Mouse (Mus musculus) v-Abl transformed pro-B cells (cell line): ENCODE measurements around the gene Evpl.

Experiments
- in situ Hi-C, 2 experiments: fragments of 400-800 bp; cut with MboI; formaldehyde crosslinking; loops; one replicate each; pipeline ENCODE4 v1.15.1; 2025; ENCODE audit not compliant: unreplicated experiment in 2 of 2

The Evpl gene

DNA sequence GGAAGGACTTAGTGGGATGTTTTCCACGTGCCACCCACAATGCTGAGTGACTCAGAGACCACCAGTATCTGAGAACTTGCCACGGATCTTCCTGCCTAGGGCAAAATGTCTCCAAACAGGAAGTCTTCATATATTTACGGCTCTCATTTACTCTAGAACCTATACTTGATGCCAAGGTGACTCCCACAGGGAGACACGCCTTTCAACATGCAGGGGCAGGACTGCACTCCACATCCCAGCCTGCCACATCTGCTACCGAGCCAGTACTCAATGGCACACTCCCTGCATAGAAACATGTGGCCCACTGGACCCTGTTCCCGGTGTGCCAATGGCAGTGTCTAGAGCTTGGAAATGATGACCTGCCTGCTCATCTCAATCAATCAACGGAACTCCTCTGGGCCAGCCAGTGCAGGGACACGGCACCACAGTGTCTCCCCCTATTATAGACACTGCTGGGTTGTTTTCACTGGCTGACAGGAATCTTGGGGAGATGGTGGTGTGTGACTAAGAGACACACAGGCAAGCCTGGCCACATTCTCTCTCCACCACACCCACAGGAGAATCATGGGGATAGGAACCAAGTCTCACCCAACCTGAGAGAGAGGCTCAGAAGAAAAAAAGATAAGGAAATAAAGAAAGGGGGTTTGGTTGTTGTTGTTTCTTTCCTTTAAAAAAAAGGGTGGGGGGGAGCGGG is 18.3 kb upstream of the Evpl start:
- in situ Hi-C loops, result no loop called here

GRCm38 (mm10) chr11:116255090-116255981 is 17.5 kb upstream of the Evpl start:
- in situ Hi-C loops, result no loop called here

DNA sequence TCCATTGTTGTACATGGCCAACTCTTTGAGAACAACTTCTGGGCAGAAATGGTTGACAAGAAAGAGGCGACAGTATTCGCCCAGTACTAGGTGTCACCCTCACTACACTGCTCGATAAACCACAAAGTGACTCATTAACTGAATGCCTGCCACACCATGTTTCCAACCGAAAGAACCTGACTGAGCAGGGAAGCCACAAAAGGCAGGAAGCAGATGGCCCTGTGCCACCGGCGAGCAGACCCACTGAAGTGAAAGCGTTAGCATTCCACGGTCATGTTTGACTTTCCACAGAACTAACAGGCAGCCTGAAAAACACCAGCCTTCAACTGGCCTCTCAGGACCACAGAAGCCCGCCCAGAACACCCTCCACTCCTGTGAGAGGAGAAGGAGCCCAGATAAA is 16.8 kb upstream of the Evpl start:
- in situ Hi-C loops, result loop anchor here in 1 of 2 experiments (5.0 kb wide), 1 partner anchor 33 kb away; no protein-coding TSS in a partner anchor

DNA sequence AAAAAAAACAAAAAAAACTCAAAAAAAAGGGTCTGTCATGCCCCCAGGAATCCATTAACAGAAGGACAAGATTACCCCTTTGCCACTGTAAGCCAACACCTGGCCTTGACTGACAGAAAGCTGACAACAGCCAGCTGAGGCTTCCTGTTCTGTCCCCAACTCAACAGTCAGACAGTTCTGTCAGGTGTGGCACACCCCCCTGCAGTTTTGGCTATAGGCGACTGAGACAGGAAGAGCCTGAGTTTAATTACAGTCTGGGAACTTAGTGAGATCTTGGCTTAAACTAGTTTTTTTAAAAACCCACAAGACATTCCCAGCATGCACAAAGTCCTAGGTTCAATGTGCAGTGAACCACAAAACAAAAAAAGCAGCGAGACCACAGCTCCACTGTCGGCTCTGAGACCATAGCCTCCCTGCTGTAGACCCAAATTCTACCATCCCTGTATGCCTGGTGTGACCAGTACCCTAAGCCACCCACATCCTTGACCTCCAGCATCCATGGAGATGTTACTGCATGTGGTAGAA is 15.3 kb upstream of the Evpl start:
- in situ Hi-C loops, result loop anchor here in 1 of 2 experiments (5.0 kb wide), 1 partner anchor 34 kb away; no protein-coding TSS in a partner anchor

DNA sequence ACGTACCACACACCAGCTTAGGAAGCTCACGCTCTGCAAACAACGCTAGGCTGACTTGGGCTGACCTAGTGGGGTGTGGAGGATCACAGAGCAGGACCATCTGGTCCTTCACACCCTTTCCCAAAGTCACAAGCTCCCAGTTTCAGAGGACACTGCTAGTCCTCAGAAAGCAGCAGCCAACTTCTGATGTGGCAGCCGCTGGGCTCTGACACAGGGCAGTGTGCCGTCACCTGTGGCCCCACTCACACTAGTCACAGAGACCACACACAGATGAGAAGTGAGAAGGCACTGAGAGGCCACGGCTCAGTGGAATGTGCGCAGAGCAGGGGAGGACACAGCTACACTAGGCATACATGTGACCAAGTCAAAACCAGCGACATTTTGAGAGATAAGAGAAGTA is 13.0 kb upstream of the Evpl start:
- in situ Hi-C loops, result loop anchor here in 1 of 2 experiments (5.0 kb wide), 1 partner anchor 36 kb away; no protein-coding TSS in a partner anchor

DNA sequence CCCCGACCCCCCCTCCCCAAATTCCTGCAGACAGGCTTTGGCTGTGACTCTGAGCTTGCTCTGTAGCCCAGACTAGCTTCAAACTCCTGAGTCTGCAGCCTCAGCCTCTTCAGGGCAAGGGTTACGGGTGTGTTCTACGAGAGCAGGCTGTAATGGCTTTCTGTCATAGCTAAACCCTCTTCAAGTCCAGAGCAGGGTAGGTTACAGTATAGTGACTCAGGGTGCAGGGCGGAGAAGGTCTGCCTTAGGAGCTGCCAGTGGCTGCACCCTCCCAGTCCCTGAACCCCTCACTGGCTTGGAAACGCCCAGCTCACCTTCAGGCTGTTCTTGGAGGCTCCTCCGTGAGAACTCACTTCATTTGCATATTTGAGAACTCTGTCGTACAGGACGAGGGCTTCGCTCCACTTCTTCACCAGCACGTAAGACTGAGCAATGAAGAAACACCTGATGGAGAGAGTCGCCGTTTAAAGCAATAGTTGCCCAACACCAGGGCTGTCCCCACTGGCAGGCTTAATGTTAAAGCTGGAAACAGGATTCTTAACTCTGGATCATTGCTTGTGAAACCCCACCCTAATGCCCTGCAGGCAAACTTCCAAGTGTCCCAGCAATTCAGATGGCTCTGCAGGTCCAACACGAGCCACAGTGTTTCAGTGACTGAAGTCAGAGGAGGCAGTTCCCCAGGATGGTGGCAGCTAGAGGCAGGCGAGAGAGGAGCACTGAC is 9.8 kb upstream of the Evpl start:
- in situ Hi-C loops, result no loop called here

- in situ Hi-C loops, result no loop called here
Observed at GRCm38 (mm10) chr11:116245616-116246015, 7.7 kb upstream of the Evpl start.

GRCm38 (mm10) chr11:116244580-116244979 is 6.7 kb upstream of the Evpl start:
- in situ Hi-C loops, result no loop called here

DNA sequence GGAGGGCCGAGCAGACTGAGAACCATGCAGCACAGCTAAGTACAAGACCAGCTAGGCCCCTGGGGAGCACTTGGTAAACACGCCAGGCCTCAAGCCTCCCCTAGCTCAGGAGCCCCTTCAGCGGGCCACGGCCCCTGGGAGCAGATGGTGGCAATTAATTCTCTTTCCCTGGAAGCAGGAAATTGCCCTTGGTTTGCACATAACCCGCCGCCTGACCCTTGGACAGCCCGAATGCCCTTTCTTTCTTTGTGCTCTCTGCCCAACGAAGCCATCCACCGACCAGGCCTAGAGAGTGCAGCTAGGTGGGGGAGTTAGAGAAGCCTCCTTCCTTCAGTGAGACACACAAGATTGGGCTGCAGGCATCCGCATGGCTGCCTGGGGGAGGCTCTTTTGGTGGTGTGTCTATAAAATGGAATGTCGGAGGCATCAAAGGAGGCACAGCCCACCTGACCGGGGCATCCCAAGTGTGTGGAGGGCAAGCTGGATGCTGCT is 3.9 kb upstream of the Evpl start:
- in situ Hi-C loops, result no loop called here

- in situ Hi-C loops, result no loop called here
Observed at GRCm38 (mm10) chr11:116239797-116240196, 1.9 kb upstream of the Evpl start.

DNA sequence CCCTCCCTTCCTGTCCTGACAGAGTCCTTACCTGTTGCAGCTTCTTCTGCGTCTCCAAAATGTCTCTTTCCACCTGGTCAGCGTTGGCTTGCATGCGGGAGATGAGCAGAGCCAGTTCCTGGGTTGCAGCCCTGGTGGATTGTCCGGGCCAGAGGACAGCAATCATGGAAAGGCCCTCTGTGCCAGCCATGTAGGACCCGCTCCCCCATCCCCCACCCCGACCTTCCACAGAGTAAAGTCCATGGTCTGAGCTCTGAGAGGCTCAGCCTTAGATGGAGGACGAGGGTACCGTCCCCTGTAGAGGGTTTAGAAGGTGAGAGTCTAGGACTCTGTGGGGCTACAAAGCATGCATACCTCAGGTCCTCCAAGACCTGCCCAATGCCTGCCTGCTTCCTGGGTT is 3.0 kb downstream of the Evpl start:
- in situ Hi-C loops, result no loop called here

DNA sequence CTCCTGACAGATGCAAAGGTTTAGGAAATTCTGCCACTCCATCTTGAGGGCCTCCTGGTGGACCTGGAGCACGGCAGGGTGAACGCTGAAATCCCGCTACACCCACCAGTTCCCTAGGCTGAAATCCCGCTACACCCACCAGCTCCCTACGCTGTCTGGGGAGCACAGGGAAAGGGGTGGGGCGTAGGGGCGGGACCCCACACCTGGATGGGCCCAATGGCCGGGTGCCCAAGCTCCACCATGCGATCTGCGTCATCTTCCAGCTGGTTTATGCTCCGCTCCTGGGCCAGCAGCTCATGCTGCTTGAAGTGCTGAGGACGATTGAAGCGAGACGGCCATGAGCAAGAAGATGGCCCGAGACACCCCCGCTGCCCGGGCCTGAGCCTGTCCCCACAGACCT is 5.5 kb downstream of the Evpl start:
- in situ Hi-C loops, result no loop called here

DNA sequence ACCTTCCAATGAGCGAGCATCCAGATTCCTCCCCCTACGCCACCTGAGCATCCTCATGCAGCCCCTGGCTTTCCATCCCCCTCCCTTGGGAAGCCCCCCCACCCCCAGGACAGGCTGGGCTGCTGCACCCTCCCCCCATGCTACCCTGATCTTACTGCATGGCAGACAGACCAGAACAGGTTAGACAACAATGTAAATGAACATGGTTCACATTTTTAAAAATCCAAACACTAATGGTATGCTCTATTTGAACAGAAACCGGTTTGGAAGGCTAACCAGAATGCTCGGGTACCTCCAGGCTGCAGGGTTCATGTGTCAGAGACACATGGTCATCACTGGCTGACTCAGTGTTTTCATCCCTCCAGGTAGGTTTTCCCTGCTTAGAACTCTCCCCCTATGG is 9.2 kb downstream of the Evpl start:
- in situ Hi-C loops, result no loop called here

DNA sequence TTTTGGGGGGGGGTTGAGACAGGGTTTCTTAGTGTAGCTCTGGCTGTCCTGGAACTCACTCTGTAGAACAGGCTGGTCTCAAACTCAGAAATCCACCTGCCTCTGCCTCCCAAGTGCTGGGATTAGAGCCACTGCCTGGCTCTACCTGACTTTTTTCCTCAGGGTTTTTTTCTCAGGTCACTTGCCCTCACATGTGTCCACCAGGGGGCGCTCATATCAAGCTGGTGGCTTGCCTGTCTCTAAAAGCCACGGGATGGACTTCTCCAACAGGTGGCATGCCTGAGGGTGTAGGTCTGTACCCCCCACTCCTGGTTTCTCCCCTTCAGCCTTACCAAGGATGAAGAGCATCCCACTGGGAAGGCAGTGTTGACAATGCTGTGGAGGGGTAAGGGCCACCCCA is 11.5 kb downstream of the Evpl start:
- in situ Hi-C loops, result no loop called here

- in situ Hi-C loops, result loop anchor here (5.0 kb wide), 4 partner anchors 75 to 235 kb away; no protein-coding TSS in a partner anchor
Observed at GRCm38 (mm10) chr11:116222740-116223059, 15.2 kb downstream of the Evpl start.

DNA sequence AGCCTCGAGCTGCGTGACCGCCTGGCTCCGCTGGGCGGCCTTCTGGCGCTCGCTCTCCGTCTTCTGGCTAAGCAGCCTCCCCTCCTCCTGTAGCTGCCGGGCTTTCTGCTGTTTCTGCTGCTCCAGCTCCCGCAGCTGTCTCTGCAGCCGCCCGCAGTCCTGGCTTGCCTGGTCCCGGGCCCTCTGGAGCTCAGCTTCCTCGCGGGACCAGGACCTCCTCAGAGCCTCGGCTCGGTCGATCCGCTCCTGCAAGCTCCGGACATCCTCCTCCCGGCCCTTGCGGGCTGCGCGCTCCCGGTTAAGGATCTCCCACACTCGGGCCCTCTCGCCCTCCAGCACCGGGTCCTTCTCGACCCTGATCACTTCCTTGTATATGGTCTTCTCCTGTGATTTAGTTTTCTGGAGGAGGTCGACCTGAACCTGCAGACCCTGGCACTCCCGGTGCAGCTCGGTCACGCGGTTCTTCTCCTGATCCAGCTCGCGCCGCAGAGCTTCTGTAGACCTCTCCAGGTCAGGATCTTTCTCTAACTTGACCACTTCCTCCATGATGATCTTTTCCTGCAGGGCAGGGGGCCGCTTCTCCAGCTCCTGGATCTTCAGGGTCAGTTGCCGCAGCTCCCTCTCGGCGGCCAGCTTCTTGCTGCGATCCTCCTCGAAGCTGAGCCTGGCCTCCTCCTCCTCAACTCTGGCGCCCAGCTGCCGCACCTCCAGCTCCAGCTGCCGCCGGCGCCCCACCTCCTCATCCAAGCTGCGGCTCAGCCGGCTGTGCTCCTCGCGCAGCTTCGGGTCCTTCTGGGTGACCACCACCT is 15.7 kb downstream of the Evpl start:
- in situ Hi-C loops, result loop anchor here (5.0 kb wide), 4 partner anchors 75 to 235 kb away; no protein-coding TSS in a partner anchor

GRCm38 (mm10) chr11:116219885-116220284 is 18.0 kb downstream of the Evpl start:
- in situ Hi-C loops, result loop anchor here (5.0 kb wide), 4 partner anchors 73 to 237 kb away; no protein-coding TSS in a partner anchor

GRCm38 (mm10) chr11:116218737-116219400 is 19.0 kb downstream of the Evpl start:
- in situ Hi-C loops, result no loop called here

DNA sequence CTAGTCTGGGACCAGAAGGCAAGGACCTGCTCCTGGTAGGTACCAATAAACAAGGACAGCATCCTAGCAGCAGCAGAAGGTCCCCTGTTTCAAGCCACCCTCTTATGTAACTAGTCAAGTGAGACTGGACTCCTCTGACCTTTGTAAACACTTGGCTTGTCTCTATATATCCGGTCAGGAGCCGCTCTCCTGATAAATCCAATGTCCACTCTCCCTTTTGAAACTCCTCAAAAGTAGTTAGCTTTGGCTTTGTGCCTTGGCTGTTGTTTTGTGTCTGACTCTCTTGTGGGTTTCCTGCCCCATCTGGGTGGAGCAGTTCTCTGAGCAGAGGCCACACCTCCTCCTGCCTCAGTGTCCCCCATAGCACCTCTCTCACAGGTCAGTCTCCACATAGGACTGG is 19.6 kb downstream of the Evpl start:
- in situ Hi-C loops, result no loop called here
